Mouse (Mus musculus): ENCODE measurements around the gene Cdc37.

Gene Cdc37

DNA sequence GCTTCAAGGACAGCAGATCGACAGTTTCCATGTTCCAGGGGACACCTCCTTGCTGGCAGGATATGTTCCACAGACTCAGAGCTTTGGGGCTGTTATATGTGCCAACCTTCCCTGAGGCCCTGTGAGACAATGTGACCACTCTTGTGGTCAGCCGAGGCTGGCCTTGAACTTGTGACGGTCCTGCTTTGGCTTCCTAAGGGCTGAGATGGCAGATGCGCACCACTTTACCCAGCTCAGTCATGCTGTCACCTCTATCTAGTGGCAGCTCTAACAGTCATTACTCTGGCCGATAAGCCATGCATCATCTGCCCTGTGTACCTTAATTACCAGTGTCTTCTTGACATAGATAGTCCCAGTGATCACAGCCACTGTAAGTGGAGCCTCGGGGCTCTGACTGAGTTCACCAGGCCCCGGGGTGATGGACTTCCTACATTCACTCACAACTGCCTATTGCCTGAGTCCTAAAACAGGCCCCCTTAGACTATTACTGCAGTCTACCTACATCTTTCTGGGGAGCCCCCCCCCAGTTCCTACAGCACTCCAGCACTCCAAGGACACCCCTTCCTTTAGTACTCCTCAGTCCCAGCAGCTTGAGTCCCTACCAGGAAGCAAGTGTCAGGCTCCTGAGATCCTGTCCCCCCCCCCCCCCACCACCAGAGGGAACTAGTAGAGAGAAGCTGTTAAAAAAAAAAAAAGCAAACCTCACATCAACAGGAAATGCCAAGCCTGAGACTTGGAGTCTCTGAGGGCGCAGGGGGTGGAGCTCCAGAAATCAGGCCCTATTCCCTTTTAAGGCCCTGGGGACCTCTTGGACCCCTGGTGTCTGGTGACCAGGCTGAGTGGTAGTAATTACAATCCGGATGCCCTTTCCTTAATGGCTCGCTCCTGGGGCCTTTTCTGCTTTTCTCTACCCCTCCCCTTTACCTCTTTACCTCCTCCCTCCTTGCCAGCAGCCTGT is 17.6 kb upstream of the Cdc37 start:
- DNase-seq (ENCODE audit: low read depth, low spot score): no peak

DNA sequence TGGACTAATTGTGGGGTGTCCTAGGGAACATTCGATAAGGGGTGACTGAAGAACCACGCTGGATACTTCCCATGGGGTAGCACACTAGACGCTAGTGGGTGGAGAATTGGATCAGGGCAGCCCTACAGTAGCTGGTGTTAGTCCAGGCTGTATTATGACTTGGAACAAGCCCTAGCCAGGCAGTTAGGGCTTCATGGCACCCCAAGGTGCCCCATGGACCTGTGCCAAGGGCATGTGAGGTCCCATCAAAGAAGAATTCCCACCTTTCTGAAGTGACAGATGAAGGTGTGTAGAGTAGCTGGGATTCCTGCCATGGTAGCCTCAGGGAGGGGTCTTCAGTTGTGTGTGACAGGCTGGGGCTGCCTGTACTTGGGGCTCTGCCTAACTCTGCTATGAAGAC is 16.7 kb upstream of the Cdc37 start:
- no peak for DNase-seq (ENCODE audit: low read depth, low spot score)

DNA sequence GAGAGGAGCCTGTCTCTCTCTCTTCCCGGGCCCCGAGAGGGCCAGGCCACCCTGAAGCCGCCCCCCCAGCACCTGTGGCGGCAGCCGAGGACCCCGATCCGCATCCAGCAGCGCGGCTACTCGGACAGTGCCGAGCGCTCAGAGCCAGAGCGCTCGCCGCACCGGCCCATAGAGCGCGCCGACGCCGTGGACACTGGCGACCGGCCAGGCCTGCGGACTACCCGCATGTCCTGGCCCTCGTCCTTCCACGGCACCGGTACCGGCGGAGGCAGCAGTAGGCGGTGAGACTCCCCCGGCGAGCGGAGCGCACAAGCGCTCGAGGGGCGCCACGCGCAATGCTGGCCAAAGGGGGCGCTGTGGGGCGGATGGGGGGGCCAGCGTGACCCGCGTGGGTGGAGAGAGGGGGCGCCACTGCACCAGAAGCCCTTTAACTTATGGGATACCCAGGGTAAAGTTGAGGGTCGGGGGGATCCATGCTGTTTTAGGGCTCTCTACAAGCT is 16.2 kb upstream of the Cdc37 start:
- DNase-seq (ENCODE audit: low read depth, low spot score): no peak

DNA sequence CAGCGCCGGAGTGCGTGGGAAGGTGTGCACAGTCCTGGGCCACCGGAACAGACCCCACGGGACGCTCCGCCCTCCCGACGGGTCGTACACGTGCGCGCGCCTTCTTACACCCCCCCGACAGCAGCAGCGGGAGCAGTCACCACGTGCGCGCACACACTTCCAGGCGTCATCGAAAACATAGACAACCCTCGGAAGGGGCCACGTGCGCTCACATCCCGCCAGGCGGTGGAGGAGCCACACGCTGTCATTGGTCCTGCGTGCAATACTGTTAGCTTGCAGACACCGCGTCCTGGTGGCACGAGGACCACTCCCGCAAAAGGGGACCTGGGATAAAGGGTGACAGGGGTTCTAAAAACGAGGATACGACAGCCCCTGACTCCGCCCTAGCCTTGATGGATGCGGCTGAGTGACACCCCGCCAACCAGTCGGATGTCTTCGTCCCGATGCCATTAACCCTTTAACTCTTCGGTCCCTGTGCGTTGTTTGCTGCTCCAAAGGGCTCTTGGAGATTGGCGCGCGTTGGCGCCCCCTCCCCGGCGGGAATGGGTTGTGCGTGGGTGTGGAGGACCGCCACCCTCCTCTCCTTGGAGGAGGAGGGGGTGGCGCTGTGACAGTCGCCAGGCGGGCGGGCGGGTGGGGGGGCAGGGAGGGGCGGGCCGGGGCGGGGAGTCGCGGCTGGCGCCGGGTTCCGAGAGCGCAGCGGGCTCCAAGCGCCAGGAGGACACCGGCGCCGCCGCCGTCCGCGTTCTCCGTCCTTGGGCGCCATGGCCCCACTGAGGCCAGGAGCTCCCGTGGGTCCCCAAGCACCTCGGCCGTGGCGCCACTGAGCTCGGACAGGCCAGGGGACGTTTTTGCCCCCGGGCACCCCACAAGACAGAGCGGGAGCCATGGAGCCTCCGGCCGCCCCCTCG is 15.5 kb upstream of the Cdc37 start, which contains the start of gene Pde4a:
Gene Pde4a, plus strand, starts transcription at position 674 of the 911 bp plus-strand sequence.
- DNase-seq (ENCODE audit: low read depth, low spot score): no peak

DNA sequence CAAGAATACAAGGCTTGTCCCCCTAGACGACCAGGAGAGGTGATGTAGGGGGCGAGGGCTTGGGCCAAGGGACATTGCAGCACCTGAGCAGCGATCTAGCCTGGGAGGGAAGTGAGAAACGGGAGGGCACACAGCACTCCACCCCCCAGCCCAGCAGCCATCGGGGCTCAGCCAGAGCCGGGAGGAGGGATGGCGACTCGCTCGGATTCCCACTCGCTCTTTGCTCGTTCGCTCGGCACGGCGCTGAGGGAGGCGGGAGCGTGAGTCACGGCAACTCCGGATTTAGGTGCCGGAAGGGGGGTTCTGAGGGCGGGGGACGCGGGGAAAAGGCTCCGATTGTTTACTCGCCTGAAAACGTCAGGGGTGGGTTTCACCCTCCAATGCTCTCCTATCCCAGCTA is 14.3 kb upstream of the Cdc37 start:
- DNase-seq (ENCODE audit: low read depth, low spot score): no peak

DNA sequence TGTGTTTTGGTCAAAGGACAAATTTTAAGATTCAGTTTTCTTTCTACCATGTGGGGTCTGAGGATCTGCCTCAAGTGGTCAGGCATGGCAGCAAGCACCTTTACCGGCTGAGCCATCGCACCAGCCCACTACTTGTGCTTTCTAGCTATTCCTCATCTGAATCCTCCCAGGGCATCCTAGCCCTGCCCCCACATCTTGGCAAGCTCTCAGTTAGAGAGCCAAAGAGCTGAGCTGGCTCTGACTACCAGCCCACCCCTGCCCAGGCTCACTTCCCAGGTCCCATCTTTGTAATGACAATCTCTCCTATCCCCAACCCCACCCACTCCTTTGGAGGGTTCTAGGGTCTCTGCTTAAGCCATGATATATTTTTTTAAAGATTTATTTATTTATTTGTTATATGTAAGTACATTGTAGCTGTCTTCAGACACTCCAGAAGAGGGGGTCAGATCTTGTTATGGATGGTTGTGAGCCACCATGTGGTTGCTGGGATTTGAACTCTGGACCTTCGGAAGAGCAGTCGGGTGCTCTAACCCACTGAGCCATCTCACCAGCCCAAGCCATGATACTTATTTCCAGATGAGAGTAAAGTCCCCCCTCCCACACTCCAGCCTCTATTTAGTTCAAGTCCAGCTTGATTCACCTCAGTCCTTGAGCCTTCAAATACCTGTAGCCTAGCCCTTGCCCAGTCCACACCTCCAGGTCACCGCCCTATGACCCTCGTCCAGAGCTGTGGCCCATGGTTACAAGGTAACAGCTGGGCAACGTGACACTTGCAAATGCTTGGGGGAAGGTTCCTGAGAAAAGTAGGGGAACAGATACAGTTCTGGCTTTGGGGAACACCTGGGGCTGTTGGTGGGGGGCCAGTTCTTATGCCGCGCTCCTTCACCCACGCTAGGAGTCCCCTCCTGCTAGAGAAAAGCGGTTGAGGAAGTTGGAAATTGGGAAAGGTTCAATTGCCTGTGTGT is 13.6 kb upstream of the Cdc37 start:
- DNase-seq (ENCODE audit: low read depth, low spot score): no peak

DNA sequence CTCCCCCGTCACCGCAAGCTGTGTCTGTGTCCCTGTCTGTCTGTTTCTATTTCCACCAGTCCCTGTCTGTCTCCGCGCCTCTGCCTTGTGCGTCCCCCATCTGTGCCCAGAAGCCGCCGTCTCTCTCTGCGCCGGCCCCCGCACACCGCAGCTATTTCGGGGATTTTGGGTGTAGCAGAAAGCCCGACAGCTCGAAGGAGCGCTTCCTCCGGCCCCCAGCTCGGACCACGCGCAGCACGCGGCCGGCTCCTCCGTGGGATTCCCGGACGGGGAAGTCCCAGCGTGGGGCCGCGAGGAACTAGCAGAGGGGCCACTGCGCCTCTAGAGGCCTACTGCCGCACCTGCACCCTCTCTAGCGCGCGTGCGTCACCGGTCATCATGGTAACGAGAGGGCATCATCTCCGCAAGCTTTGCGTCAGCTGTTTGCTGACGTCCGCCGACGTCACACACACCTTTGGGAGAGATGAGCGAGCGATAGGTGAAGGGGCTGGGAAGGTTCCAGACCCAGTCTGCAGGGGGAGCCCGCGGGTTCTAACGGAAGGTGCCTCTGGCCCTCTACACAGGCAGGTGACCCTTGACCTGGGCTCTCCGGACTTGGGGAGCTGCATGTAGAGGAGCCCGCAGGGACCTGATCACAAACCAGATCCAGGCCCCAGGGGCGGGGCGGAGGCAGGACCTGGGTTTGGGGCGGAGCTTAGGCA is 11.6 kb upstream of the Cdc37 start:
- DNase-seq (ENCODE audit: low read depth, low spot score): peak; percentile 76

DNA sequence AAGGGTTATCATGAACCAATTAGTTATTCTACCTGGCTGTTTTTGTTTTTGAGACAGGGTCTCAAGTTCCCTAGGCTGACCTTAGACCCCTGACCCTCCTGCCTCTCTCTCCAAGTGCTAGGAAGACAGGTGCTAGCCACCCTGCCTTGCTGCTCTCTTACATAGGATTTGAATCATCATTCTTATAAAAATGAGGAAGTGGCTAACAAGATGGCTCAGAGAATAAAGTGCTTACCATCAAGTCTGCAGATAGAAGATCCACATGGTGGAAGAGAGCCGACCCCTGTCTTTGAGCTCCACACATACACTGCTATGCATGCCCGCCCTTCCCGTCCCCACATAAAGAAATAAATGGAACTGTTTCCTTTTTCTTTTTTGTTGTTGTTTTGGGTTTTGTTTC is 5.0 kb upstream of the Cdc37 start:
- no peak for DNase-seq (ENCODE audit: low read depth, low spot score)

DNA sequence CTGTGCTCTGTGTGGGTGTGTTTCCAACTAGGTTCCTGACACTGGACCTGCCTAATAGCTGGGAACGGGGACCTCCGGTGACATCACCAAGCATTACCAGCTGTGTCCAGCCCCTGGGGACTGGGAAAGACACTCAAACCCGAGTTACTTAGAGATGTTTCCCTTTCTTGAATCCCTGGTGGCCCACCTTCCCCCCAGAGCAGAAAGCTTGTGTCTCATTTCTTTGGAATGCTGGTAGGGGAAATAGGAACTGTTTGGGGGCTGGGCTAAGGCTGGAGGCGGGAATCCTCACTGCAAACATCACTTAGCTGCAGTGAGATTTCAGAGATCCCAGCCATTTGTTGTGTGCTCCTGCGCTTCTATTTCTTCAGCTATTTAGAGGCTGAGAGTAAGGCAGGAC is 4.1 kb upstream of the Cdc37 start:
- DNase-seq (ENCODE audit: low read depth, low spot score): no peak

DNA sequence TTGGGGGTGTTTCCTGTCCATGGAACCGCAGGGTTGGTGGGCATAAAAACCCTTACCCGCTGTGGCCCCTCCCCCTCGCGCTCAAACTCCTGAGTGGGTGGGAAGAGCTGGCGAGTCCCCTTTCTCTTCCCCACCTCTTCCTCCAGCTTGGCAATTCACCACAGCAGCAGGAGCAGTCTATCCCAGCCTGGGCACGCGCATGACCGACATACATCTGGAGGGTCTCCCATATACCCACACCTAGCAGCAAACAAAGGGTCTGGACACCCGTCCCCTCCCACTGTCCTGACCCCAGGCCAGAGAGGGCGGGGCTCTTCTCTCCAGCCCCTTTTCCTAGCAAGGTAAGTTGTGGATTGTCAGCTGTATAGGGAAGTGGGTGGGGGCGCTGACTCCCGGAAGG is 3.5 kb upstream of the Cdc37 start:
- no peak for DNase-seq (ENCODE audit: low read depth, low spot score)

DNA sequence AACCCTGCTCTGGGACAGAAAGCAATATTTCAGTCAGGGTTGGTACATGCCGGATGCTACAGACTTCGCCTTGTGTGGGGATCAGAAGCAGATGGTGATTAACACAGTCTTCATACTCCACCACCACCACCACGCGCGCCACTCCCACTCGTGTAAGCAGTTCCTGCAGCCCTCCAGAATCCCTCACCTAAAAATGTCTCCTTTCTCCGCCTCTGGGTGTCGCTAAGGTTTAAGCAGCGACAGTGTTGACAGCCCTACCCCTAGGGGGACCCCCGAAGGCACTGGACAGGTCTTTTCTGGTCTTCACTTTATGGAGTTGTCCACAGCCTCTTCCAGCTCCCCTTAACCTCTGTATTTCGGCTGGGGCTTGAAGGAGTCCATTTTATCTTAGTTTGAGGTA is 2.9 kb upstream of the Cdc37 start:
- DNase-seq (ENCODE audit: low read depth, low spot score): no peak

DNA sequence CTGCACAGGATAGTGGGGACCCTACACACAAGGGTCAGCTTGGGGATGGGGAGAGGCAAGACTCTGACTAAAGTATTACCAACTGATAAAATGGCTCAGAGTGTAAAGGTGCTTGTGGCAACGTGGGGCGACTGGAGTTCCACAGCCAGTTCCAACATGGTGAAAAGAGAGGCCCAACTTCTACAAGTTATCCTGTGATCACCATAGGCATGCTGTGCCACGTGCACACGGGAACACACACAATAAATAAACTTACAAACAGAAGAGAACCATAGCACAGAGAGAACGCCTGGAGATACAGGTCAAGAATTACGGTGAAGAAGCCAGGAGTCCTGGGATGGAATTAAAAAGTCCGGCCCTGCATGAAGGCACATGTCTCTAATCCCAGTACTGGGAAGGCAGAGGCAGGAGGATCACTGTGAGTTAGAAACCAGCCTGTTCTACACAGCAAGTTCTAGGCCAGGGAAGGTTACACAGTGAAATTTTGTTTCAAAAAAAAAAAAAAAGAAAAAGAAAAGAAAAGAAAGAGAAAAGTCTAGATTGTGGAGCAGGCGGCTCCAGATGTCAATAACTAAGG is 617 bp downstream of the Cdc37 start:
- no peak for DNase-seq (ENCODE audit: low read depth, low spot score)

DNA sequence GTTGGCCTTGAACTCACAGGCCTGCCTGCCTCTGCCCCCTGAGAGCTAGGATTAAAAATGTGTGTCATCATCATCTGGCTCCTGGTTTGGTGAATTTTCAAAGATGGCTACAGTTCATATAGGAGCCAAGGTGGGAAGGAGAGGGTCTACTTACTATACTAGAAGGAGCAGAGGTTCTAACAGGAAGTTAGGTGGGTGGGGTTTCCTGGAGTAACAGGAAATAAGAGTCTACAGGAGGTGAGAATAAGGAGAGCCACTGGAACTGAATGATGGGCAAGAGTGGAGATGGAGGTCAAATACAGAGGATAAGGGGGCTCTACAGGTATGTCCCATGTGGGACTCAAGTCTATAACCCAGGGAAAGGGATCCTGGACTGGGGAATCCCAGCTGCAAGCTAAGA is 1.4 kb downstream of the Cdc37 start:
- no peak for DNase-seq (ENCODE audit: low read depth, low spot score)

DNA sequence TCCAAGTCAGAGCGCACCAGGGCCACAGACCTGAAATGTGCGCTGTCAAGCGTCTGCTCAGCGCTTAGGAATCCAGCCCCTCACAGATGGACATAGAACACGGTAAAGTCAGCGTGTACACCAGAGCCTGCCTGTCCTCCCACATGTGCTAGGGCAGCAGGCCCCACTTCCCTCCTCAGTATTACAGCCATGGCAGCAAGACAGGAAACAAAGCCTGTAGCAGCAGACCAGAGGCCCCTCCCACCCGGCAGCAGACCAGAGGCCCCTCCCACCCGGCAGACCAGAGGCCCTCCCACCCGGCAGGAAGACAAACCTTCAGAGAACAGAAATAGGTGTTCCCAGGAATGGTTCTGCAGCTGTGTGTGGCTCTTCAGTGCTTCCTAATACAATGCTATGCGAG is 3.1 kb downstream of the Cdc37 start:
- DNase-seq (ENCODE audit: low read depth, low spot score): no peak

DNA sequence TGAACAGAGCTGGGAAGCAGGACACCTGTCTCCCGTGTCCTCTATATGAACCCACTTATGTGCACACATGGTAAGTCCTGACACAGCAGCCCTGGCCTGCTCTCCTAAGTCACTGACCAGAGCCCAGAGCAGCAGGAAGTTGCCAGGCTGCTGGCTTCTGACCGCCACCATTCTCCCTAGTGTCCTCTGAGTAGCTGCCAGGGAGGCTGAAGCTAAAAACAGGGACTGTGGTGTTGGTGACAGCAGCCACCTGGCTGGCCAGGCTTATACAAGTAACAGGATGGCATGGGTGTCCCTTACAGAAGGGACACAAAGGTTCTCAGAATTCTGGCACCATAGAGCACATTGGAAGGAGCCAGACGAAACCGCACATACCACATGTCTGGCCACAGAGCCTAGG is 4.4 kb downstream of the Cdc37 start:
- DNase-seq (ENCODE audit: low read depth, low spot score): no peak

DNA sequence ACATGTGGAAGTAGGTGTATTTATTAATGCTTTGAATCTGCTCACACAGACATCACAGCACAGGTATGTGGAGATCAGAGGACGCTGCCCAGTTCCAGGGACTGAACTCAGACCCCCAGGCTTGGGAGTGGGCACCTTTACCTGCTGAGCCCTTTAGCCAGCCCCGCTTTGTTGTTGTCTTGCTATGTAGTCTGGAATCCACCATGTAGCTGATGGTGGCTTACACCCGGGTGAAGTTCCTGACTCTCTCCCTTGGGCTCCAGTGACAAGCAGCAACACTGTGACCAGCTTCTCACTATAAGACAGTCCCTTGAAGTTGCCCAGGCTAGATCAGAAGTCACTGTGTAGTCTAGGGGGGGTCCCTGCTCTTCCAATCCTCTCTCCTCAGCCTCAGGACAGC is 5.4 kb downstream of the Cdc37 start:
- no peak for DNase-seq (ENCODE audit: low read depth, low spot score)

DNA sequence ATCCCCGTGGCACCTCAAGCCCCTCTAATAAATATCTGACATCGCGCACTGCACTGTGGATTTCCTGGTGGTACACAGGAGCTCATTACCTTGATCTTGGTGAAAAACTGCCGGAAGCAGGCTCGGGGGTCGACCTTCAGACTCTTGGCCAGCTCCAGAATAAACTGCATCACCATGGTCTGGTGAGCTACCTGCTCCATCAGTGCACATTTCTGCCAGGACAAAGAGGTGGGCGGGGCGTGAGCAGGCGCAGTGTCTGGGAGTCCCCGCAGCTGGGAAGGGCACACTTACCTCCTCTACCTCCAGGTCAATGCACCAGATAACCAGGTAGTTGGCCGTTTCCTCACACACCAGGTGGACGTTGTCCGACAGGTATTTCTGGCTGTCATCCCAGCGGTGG is 7.9 kb downstream of the Cdc37 start:
- DNase-seq (ENCODE audit: low read depth, low spot score): no peak

DNA sequence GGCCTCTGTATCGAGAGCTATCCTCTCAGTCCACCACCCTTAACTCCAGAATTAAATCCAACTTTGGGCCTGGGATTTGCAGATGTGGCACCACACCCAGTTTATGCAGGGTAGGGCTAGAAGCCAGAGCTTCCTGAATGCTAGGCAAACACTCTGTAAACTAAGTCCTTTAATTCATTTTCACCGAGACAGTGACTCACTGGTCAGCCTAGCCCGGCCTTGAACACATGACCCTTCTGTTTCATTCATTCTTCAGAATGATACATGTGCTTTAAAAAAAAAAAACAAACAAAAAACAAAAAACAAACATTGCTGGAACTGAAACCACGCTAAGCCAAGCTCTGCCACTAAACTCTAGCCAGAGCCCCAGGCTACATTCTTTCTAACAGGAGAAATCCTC is 11.4 kb downstream of the Cdc37 start:
- no peak for DNase-seq (ENCODE audit: low read depth, low spot score)

DNA sequence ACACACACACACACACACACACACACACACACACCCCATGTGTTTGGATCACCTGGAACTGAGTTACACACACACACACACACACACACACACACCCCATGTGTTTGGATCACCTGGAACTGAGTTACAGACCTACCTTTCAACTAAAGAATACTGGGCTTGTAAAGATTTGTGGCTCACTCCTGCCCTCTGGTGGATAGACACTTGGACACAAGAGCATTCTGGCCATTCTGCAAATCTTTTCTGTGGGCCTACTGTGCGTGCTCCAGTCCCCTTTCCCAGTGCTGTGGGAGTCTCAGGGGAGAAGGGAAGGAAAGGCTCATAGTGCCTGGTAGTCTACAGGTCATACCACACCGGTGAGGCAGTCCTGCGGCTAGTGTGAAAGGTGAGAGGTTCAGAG is 12.6 kb downstream of the Cdc37 start:
- DNase-seq (ENCODE audit: low read depth, low spot score): no peak

DNA sequence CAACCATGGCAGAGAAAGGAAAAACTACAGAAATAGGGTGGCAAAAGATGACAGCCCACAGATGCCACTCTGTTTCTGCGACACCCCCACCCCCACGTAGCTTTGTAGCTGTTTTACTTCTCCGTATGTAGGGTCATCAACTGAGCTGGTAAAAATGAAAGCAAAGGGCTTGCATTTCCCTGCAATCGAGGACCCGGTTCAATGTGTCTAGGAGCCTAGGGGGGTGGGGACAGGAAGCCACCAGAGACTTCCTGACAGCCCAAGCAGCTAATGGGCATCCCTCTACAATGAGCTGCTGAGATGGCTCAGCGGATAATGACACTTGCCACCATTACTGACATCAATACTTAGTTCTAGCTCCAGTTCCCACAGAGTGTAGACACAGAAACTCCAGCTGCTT is 13.4 kb downstream of the Cdc37 start:
- DNase-seq (ENCODE audit: low read depth, low spot score): no peak
